Mouse (Mus musculus): ENCODE measurements around the gene Ldah. TPM values are rescaled to one million over a fixed set of nuclear protein-coding genes. Genes with fewer than 3 reads are reported as not detected.

Ldah gene
- polyA plus RNA-seq, 1 experiment from 2014 or later, result 56.5 TPM

- 91% methylated on average over 3 of the region's 3 CpGs for WGBS
- Histone ChIP-seq H3K9me3 (no peaks in the 10 kb centered on the region), H3K27ac (no peak overlapping the region), H3K4me2 (no peak overlapping the region), H3K27me3 (replicated peaks) (no peaks in the 10 kb centered on the region), H3K36me3 (0 out of 2 replicates have a peak, but pooled peaks cover 3% of the 10 kb centered on the region), H3K4me3 (replicated peaks) (no peak overlapping the region), H3K4me1 (no peaks in the 10 kb centered on the region), H3K9ac (no peak overlapping the region)
- ATAC-seq (ENCODE audit: insufficient read depth, low FRiP score, low read depth), result no peak
Observed at GRCm38 (mm10) chr12:8231101-8231500, 23.2 kb downstream of the Ldah start.

- no peak for ATAC-seq (ENCODE audit: insufficient read depth, low FRiP score, low read depth)
- H3K4me2 ChIP-seq, result no peak overlapping the region
- H3K27ac ChIP-seq, result no peak overlapping the region
- H3K9ac ChIP-seq, result no peak overlapping the region
- H3K9me3 ChIP-seq, result no peaks in the 10 kb centered on the region
- H3K4me1 ChIP-seq, result no peaks in the 10 kb centered on the region
- H3K4me3 ChIP-seq (replicated peaks), result no peak overlapping the region
- WGBS, result 82% methylated on average over 3 of the region's 3 CpGs
- H3K36me3 ChIP-seq, result no peaks in the 10 kb centered on the region
- no peaks in the 10 kb centered on the region for H3K27me3 ChIP-seq (replicated peaks)
Observed at GRCm38 (mm10) chr12:8232679-8233078, 24.8 kb downstream of the Ldah start.

DNA sequence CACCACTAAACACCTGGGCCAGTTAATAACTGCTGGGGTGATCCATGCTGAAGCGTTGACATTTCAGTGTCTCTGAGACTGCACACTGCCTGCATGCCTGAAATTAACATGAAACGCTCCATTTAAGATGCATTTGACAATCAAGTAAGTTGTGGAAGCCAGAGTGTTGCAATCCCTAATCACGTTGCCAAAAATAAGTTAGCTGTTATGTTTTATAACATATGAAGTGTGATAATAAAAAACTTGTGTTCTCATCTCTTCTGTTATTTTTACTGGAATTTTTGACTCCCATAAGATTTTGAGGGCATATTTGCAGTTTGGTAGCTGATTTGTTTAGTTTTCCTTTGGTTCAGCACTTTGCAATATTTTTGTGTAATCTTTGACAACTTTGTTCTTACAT is 34.3 kb downstream of the Ldah start:
- H3K9me3 ChIP-seq, result no peaks in the 10 kb centered on the region
- H3K27me3 ChIP-seq (replicated peaks), result no peaks in the 10 kb centered on the region
- H3K4me2 ChIP-seq, result no peak overlapping the region
- H3K27ac ChIP-seq, result no peak overlapping the region
- no peak for ATAC-seq (ENCODE audit: insufficient read depth, low FRiP score, low read depth)
- WGBS, result 77% methylated on average over 3 of the region's 3 CpGs
- H3K4me3 ChIP-seq (replicated peaks), result no peak overlapping the region
- H3K36me3 ChIP-seq, result 0 out of 2 replicates have a peak, but pooled peaks cover 6% of the 10 kb centered on the region
- 0 out of 2 replicates have a peak, but pooled peaks cover 5% of the 10 kb centered on the region for H3K4me1 ChIP-seq
- H3K9ac ChIP-seq, result no peak overlapping the region

- 0 out of 2 replicates have a peak, but pooled peaks cover 5% of the 10 kb centered on the region for H3K4me1 ChIP-seq
- H3K4me2 ChIP-seq, result no peak overlapping the region
- no peaks in the 10 kb centered on the region for H3K9me3 ChIP-seq
- H3K27ac ChIP-seq, result no peak overlapping the region
- H3K4me3 ChIP-seq (replicated peaks), result no peak overlapping the region
- ATAC-seq (ENCODE audit: insufficient read depth, low FRiP score, low read depth), result no peak
- no peaks in the 10 kb centered on the region for H3K27me3 ChIP-seq (replicated peaks)
- H3K36me3 ChIP-seq, result 0 out of 2 replicates have a peak, but pooled peaks cover 2% of the 10 kb centered on the region
- WGBS, result 38% methylated on average over 4 of the region's 4 CpGs
- H3K9ac ChIP-seq, result no peak overlapping the region
Observed at GRCm38 (mm10) chr12:8244746-8245145, 36.8 kb downstream of the Ldah start.

GRCm38 (mm10) chr12:8260297-8260696 is 52.4 kb downstream of the Ldah start:
- Histone ChIP-seq H3K27ac (no peak overlapping the region), H3K9me3 (no peaks in the 10 kb centered on the region), H3K9ac (no peak overlapping the region), H3K4me2 (no peak overlapping the region), H3K4me1 (no peaks in the 10 kb centered on the region; the same call in 1 of the 2 replicates), H3K4me3 (replicated peaks) (no peak overlapping the region), H3K36me3 (no peaks in the 10 kb centered on the region), H3K27me3 (replicated peaks) (no peaks in the 10 kb centered on the region)
- ATAC-seq (ENCODE audit: insufficient read depth, low FRiP score, low read depth), result no peak
- 45% methylated on average over 2 of the region's 2 CpGs for WGBS

DNA sequence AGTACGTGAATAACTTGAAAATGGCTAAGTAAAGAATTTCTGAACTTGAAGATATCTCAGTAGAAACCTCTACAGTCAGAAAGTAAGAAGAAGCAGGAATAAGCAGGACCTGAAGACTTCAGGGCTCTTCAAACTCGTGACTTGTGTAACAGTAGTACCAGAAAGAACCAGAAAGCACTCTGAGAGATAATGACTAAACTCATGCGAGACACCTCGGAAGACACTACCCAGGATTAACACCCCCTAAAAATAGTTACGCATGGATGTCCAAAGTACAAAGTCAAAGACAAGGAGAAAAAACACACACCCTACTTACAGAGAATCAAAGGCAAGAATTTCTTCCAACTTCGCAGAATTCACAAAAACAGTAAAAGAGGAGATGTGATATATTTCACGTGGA is 58.4 kb downstream of the Ldah start:
- no peak for ATAC-seq (ENCODE audit: insufficient read depth, low FRiP score, low read depth)
- Histone ChIP-seq H3K4me2 (no peak overlapping the region), H3K9ac (no peak overlapping the region), H3K4me3 (replicated peaks) (no peak overlapping the region), H3K27ac (no peak overlapping the region), H3K4me1 (no peaks in the 10 kb centered on the region; the same call in 1 of the 2 replicates), H3K36me3 (no peaks in the 10 kb centered on the region), H3K27me3 (replicated peaks) (no peaks in the 10 kb centered on the region), H3K9me3 (no peaks in the 10 kb centered on the region)
- 86% methylated on average over 7 of the region's 7 CpGs for WGBS

DNA sequence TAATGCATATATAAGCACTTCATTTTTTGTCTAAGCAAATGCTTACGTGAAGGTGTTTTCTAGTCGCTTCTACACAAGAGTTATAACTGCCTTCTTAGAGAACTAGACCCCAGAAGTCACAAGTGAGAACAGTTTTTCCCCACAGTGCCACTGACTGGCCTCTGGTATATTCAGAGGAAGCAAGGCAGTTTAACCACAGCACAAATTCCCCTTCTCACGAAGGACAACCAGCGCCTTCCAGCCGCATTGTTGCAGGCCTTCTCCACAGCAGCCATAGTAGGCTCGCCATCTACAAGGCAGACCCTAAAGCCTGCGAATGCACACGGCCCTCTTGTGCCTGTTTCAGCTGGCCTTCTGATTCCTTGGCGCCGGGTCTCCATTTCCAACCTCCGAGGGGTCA is 61.7 kb downstream of the Ldah start:
- H3K4me3 ChIP-seq (replicated peaks), result no peak overlapping the region
- H3K4me2 ChIP-seq, result no peak overlapping the region
- H3K9ac ChIP-seq, result no peak overlapping the region
- no peak for ATAC-seq (ENCODE audit: insufficient read depth, low FRiP score, low read depth)
- no peaks in the 10 kb centered on the region for H3K9me3 ChIP-seq
- H3K27ac ChIP-seq, result no peak overlapping the region
- WGBS, result 91% methylated on average over 11 of the region's 11 CpGs
- H3K36me3 ChIP-seq, result no peaks in the 10 kb centered on the region
- no peaks in the 10 kb centered on the region for H3K4me1 ChIP-seq
- no peaks in the 10 kb centered on the region for H3K27me3 ChIP-seq (replicated peaks)

- ATAC-seq (ENCODE audit: insufficient read depth, low FRiP score, low read depth), result no peak
- Histone ChIP-seq H3K4me2 (no peak overlapping the region), H3K9ac (no peak overlapping the region), H3K4me1 (no peaks in the 10 kb centered on the region), H3K36me3 (no peaks in the 10 kb centered on the region), H3K27me3 (replicated peaks) (no peaks in the 10 kb centered on the region), H3K9me3 (no peaks in the 10 kb centered on the region), H3K27ac (no peak overlapping the region), H3K4me3 (replicated peaks) (no peak overlapping the region)
- 64% methylated on average over 2 of the region's 2 CpGs for WGBS
Observed at GRCm38 (mm10) chr12:8271405-8271804, 63.5 kb downstream of the Ldah start.

- Histone ChIP-seq H3K4me3 (replicated peaks) (no peak overlapping the region), H3K9me3 (no peaks in the 10 kb centered on the region), H3K27me3 (replicated peaks) (no peaks in the 10 kb centered on the region), H3K4me1 (no peaks in the 10 kb centered on the region), H3K36me3 (no peaks in the 10 kb centered on the region), H3K27ac (no peak overlapping the region), H3K4me2 (no peak overlapping the region), H3K9ac (no peak overlapping the region)
- 86% methylated on average over 6 of the region's 6 CpGs for WGBS
- ATAC-seq (ENCODE audit: insufficient read depth, low FRiP score, low read depth), result no peak
Observed at GRCm38 (mm10) chr12:8273471-8274171, 65.7 kb downstream of the Ldah start.

GRCm38 (mm10) chr12:8275424-8275823 is 67.5 kb downstream of the Ldah start:
- Histone ChIP-seq H3K27me3 (replicated peaks) (no peaks in the 10 kb centered on the region), H3K4me3 (replicated peaks) (no peak overlapping the region), H3K4me2 (no peak overlapping the region), H3K9me3 (no peaks in the 10 kb centered on the region), H3K27ac (no peak overlapping the region), H3K36me3 (no peaks in the 10 kb centered on the region), H3K9ac (no peak overlapping the region), H3K4me1 (no peaks in the 10 kb centered on the region)
- WGBS, result 82% methylated on average over 4 of the region's 4 CpGs
- no peak for ATAC-seq (ENCODE audit: insufficient read depth, low FRiP score, low read depth)

- 82% methylated on average over 15 of the region's 15 CpGs for WGBS
- Histone ChIP-seq H3K9ac (no peak overlapping the region), H3K4me2 (no peak overlapping the region), H3K36me3 (no peaks in the 10 kb centered on the region), H3K9me3 (no peaks in the 10 kb centered on the region), H3K27me3 (replicated peaks) (no peaks in the 10 kb centered on the region), H3K27ac (no peak overlapping the region), H3K4me1 (no peaks in the 10 kb centered on the region), H3K4me3 (replicated peaks) (no peak overlapping the region)
- no peak for ATAC-seq (ENCODE audit: insufficient read depth, low FRiP score, low read depth)
Observed at GRCm38 (mm10) chr12:8281225-8282017, 73.5 kb downstream of the Ldah start.

DNA sequence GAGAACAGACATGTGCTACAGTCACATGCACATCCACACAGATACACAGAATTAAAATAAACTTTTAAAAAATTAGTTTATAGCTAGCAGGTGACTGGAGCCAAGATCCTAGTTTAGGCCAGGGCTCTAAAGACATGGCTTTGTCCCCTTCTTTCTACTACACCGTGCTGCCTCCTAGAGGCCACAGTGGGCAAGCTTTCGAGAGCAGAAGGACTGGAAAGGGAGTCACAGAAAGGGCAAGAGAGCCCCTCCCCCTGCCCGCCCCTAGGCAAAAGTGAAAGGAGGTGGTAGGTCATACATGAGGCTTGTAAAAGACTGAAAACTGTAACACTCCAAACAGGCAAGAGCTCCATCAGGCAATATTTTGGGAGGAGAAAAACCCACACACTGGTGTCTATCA is 80.1 kb downstream of the Ldah start:
- H3K9me3 ChIP-seq, result no peaks in the 10 kb centered on the region
- 58% methylated on average over 3 of the region's 3 CpGs for WGBS
- no peak for ATAC-seq (ENCODE audit: insufficient read depth, low FRiP score, low read depth)
- H3K27me3 ChIP-seq (replicated peaks), result no peaks in the 10 kb centered on the region
- no peaks in the 10 kb centered on the region for H3K4me1 ChIP-seq
- no peak overlapping the region for H3K27ac ChIP-seq
- no peak overlapping the region for H3K4me3 ChIP-seq (replicated peaks)
- no peak overlapping the region for H3K4me2 ChIP-seq
- no peak overlapping the region for H3K9ac ChIP-seq
- H3K36me3 ChIP-seq, result no peaks in the 10 kb centered on the region; the same call in 1 of the 2 replicates

Measured in stomach, embryonic 15.5 days (tissue).